Mouse (Mus musculus) ES-Bruce4 (cell line): ENCODE measurements at regions not wholly inside any gene's neighbourhood (a gene's known extent, or its start where the extent isn't known, plus 50 kb on each side); places are given as distances from the start of the nearest gene placed in this dataset.

Experiments
- CTCF ChIP-seq: IDR thresholded peaks from one replicate; pipeline ENCODE4 v1.8.1; 2011; ENCODE audit warnings: low read depth, low read length
- EP300 ChIP-seq: IDR thresholded peaks from 2 replicates; pipeline ENCODE4 v1.6.1; 2011; ENCODE audit warnings: low read depth, low read length; ENCODE audit not compliant: insufficient read depth

GRCm38 (mm10) chr13:44558051-44558450 lies 171.2 kb upstream of the Jarid2 start:
- TF ChIP-seq CTCF (no peak), EP300 (no peak)
